In the genomic region with DNA sequence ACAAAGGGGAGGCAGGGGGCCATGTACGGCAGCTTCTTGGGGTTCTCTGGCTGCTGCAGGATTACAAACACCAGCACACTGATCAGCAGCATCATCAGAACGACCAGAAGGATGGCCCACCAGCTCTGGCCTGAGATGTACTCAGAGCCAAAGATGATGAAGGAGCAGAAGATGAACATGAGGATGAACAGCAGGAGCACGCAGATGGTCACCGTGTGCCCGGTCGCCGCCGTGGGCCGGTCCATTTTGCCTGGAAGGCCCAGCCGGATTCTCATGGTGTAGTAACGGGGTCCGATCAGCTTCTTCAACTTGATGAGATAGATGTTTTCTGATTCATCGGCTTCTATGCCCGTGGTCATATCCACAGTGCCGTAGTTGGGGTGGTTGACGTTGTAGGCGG, we compare ENCODE assay signal across 20 mouse cellular contexts.
DNase-seq lines count a peak whose midpoint lies in the region; ATAC-seq and TF ChIP-seq lines count a peak whose summit lies in the region.
"Had no signal": no experiment of that assay in that cellular context is flagged by ENCODE, and none has a peak within 500 bp of the region (broad histone marks: within the 10 kb centered on the region; RNA-seq: fewer than 3 reads in every experiment).

No protein-coding gene starts in this region.

- no peak for ATAC-seq in cerebellum, adult (ENCODE audit: insufficient number of reproducible peaks, low FRiP score, low TSS enrichment)
- ATAC-seq: forebrain, embryonic 14.5 days; forebrain, embryonic 16.5 days had no signal

- H3K27me3 ChIP-seq in cerebellum, adult 2 months (ENCODE audit: control insufficient read depth, insufficient read depth, low read length), result no peaks in the 10 kb centered on the region
- H3K27me3 ChIP-seq in testis, adult 2 months (ENCODE audit: control insufficient read depth, insufficient read depth, low read length), result no peaks in the 10 kb centered on the region
- H3K27me3 ChIP-seq: embryonic facial prominence, embryonic 13.5 days; embryonic facial prominence, embryonic 15.5 days; forebrain, embryonic 12.5 days had no signal

- DNase-seq in cerebellum, adult 11-12 months, result peak; percentile 51
- DNase-seq in cerebellum, postnatal 36 days, result no peak
- peak; percentile 31 to 40 for DNase-seq in cerebellum, adult 2 months
- DNase-seq in cerebellum, adult 9-10 months, result peak; percentile 48
- DNase-seq in cerebellum, adult 11 months, result no peak
- no peak for DNase-seq in testis, postnatal 14 days (ENCODE audit: low spot score)
- DNase-seq: adrenal gland, adult 2 months; adrenal gland, postnatal 10 days; adrenal gland, postnatal 25 days; embryo, embryonic 11 days; gastrocnemius, adult 2 months had no signal

- no peak overlapping the region for H3K27ac ChIP-seq in cerebellum, adult 2 months (ENCODE audit: insufficient read depth, low read length)
- H3K27ac ChIP-seq in testis, adult 2 months (ENCODE audit: control insufficient read depth, insufficient read depth, low read depth, low read length), result no peak overlapping the region
- H3K27ac ChIP-seq: embryonic facial prominence, embryonic 13.5 days; embryonic facial prominence, embryonic 15.5 days; forebrain, embryonic 10.5 days; forebrain, embryonic 12.5 days; gastrocnemius, adult 2 months had no signal

- no peak for TF ChIP-seq POLR2A in cerebellum, adult 2 months (IDR thresholded peaks at IDR 0.05; ENCODE audit: borderline replicate concordance, insufficient read depth, low read length)
- no peak for TF ChIP-seq POLR2A in testis, adult 2 months (IDR thresholded peaks at IDR 0.05; ENCODE audit: control insufficient read depth, low read depth, low read length)

- no peak for TF ChIP-seq CTCF in cerebellum, adult 2 months (IDR thresholded peaks at IDR 0.05; ENCODE audit: borderline replicate concordance, insufficient read depth, low read depth, low read length)
- TF ChIP-seq CTCF in testis, adult 2 months (IDR thresholded peaks at IDR 0.05; ENCODE audit: control insufficient read depth, insufficient read depth, insufficient replicate concordance, low read depth, low read length), result no peak

- H3K4me3 ChIP-seq in cerebellum, adult 2 months (replicated peaks; ENCODE audit: insufficient read depth, low read depth, low read length), result no peak overlapping the region
- peak overlapping the region; percentile 87 for H3K4me3 ChIP-seq in testis, adult 2 months (ENCODE audit: control insufficient read depth, low read depth, low read length)
- H3K4me3 ChIP-seq: embryonic facial prominence, embryonic 13.5 days; embryonic facial prominence, embryonic 15.5 days; erythroblast, embryonic 14.5 days; forebrain, embryonic 10.5 days; forebrain, embryonic 12.5 days; gastrocnemius, adult 2 months had no signal

- WGBS in cerebellum, adult 2 months, result 87% methylated on average over 17 of the region's 17 CpGs

- no peaks in the 10 kb centered on the region for H3K36me3 ChIP-seq in testis, adult 2 months (ENCODE audit: control insufficient read depth, insufficient read depth, low read length)
- H3K36me3 ChIP-seq: embryonic facial prominence, embryonic 13.5 days; embryonic facial prominence, embryonic 15.5 days; forebrain, embryonic 10.5 days; forebrain, embryonic 12.5 days had no signal

- no peaks in the 10 kb centered on the region for H3K4me1 ChIP-seq in cerebellum, adult 2 months (ENCODE audit: control insufficient read depth, insufficient read depth, low read length)
- peaks cover 2% of the 10 kb centered on the region; the same call in 1 of the 2 replicates for H3K4me1 ChIP-seq in testis, adult 2 months (ENCODE audit: control insufficient read depth, insufficient read depth, low read length)
- H3K4me1 ChIP-seq: embryonic facial prominence, embryonic 13.5 days; embryonic facial prominence, embryonic 15.5 days had no signal

Comparison
In these comparisons a context has a peak if more than half of its experiments do, and no peak if none do; other contexts are left out.
1. DNase-seq: peak in cerebellum, adult 11-12 months (single experiment), cerebellum, adult 2 months (2 of 2) and cerebellum, adult 9-10 months (single experiment); none in cerebellum, postnatal 36 days (0 of 2), cerebellum, adult 11 months (single experiment) and testis, postnatal 14 days (single experiment).